Mouse (Mus musculus): ENCODE data around the gene Gm5767. TPM values are rescaled to one million over a fixed set of nuclear protein-coding genes. Genes with fewer than 3 reads are reported as not detected.

Gene Gm5767
- polyA plus RNA-seq (2012; ENCODE audit: low replicate concordance): not detected in 2 replicates

DNA sequence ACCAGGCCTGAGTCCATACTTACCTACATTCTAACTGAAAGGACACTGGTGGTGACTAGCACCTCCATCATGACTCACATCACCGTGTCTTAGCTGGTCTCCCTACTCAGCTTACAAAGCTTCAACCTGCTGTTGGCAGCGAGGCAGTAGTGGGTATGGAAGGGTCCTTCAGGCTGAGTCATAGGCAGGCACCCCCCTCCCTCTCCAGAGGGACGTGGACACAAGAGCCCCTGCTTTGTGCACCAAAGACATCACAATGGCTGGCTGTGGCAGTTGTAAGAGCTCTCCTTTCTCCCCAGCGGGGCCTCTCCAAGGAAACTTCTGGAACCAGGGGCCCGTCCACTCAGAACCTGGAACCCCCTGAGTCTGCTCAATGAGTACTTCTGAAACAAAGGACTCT lies at the start of gene Gm5767:
Gene Gm5767, plus strand, starts transcription at position 301 of the 400 bp plus-strand sequence.

DNA sequence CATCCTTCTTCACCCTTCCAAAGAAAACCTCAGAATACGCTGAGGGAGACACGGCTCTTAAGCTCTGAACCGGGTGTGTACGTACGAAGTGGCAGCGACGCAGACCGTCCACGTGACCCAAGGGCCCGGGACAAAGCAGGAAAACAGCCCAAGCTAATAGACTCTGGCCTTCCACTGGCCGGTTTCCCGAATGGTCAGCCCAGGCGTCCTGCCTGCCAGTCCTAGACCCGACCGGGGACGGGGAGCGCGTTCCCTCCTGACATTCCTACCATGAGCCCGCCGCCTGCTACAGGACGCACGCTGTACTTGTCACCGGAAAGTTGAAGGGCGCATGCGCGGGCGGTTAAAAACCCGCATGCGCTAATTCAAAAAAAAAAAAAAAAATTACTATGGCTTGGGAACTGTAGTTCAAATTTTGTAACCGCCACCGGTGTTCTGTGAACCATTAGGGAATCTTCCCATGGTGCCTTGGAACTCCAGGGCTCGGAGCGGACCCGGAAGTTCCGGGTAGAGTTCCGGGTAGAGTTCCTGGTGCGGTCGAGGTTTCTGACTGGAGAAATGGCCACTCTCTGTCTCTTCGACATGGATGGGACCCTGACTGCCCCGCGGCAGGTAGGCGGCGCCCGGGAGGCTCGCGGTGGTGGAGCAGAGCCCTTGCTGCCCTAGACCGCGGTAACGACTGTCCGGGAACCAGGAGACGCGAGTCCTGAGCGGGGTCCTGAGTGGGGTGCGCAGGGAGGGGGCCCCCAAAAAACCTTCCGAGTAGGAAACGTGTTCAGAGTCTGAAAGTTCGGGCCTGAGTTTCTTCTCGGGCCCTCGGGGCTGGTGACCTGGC lies 43.1 kb upstream of the Gm5767 start, which contains the start of the genes Pmm2 and Tmem186:
Gene Pmm2, plus strand, starts transcription at position 458 of the 835 bp plus-strand sequence.
Gene Tmem186, minus strand, starts transcription at position 496 of the 835 bp plus-strand sequence.

DNA sequence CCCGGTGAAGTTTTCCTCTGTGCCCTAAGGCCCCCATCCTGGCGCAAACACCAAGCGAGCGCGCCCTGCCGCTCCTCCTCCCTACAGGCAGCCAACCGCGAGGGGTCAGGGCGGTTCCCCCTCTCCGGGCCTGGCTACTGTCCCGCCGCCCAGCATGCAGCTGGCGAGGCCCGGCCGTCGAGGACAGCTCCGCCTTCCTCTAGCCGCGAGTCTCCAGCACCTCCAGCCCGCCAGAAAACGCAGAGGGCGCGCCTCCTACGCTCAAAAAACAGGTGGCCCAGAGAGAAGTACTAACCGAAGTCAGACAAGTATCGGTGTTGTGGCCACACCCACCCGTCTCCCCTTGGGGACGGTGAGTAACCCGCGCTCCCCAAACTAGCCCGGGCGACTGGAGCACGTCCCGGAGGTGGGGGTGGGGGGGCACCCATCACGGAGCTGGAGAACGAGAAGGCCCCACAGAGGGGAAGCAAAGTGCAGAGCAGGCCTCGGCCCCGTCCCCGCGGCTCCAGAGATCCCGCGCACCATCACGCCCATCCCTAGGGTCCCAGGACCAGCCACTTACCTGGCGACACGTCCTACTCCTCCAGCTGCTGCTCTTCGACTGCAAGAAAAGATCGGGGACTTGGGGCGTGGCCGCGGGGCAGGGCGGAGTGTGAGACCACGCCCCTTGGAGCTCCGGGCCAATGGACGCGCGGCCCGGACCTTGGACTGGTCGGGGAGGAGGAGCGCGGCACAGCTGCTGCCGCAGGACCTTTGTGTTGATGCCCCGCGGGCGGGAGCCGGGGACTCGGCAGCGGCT lies 8.8 kb upstream of the Gm5767 start, which contains the start of gene Carhsp1:
Gene Carhsp1, minus strand, starts transcription at position 605 of the 799 bp plus-strand sequence.

Other genes starting within 250 kb of the Gm5767 start
- 19.4 and 22.9 TPM in 2 replicates for gene Mettl22, start 210.0 kb upstream of the Gm5767 start, polyA plus RNA-seq (2012; ENCODE audit: low replicate concordance)
- 0.39 and 1.3 TPM in 2 replicates for gene Abat, start 167.3 kb upstream of the Gm5767 start, polyA plus RNA-seq (2012; ENCODE audit: low replicate concordance)
- 10.5 and 24.8 TPM in 2 replicates for gene Pmm2, start 43.1 kb upstream of the Gm5767 start, polyA plus RNA-seq (2012; ENCODE audit: low replicate concordance)
- gene Tmem186, start 43.1 kb upstream of the Gm5767 start, polyA plus RNA-seq (2012; ENCODE audit: low replicate concordance): 6.2 and 7.0 TPM in 2 replicates
- gene Carhsp1, start 8.6 kb upstream of the Gm5767 start, polyA plus RNA-seq (2012; ENCODE audit: low replicate concordance): 42.4 and 46.3 TPM in 2 replicates
- gene Usp7, start 111.5 kb downstream of the Gm5767 start, polyA plus RNA-seq (2012; ENCODE audit: low replicate concordance): 28.0 and 31.3 TPM in 2 replicates
- 16.0 and 32.9 TPM in 2 replicates for gene 1810013L24Rik, start 149.3 kb downstream of the Gm5767 start, polyA plus RNA-seq (2012; ENCODE audit: low replicate concordance)

Data from hematopoietic multipotent progenitor cell, adult 10-12 weeks (in vitro differentiated cells).